Mouse (Mus musculus): ENCODE data around the gene Tubd1. TPM values are rescaled to one million over a fixed set of nuclear protein-coding genes. Genes with fewer than 3 reads are reported as not detected.

The Tubd1 gene
- polyA plus RNA-seq (2012; ENCODE audit: low replicate concordance): 0.36 and 0.42 TPM in 2 replicates

DNA sequence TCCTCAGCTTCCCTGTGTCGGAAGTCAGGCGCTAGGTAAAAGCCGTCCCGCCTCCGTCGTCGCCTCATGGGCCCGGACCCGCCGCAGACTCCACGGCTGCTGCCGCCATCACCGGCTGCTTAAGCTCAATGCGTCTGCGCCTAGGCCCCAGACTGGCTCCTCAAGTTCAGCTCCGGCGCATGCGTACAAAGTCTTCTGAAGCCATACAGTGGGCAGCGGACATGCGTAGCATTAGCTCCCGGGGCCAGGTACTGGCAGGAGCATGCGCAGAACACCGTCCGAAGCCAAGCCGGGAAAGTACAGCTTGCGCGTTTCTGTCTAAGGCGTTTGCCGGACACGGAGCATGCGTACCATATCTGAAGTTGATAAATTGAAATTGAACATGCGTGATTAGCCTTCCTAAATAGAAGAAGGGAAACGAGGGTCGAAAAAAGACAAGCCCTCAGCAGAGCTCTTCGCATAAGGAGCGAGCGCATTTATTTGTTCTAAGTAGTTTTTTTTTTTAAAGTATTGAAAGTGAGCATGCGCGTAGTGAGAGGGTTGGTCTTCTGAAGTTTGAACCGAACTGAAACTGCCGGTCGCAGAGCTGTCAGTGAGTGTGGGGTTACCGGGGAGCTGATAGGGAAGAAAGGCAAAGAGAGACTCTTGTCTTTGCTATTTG, at the start of gene Tubd1, which contains the start of gene Rps6kb1:
TSS of gene Tubd1 (plus strand) at position 353 of the 661 bp plus-strand sequence.
TSS of gene Rps6kb1 (minus strand) at position 167 of the 661 bp plus-strand sequence.

Other genes starting within 250 kb of the Tubd1 start
- gene Med13, start 187.4 kb upstream of the Tubd1 start, polyA plus RNA-seq (2012; ENCODE audit: low replicate concordance): 5.0 and 6.0 TPM in 2 replicates
- 9.9 and 15.2 TPM in 2 replicates for gene Rnft1, start 60.3 kb upstream of the Tubd1 start, polyA plus RNA-seq (2012; ENCODE audit: low replicate concordance)
- 6.8 and 21.1 TPM in 2 replicates for gene Rps6kb1, start 186 bp upstream of the Tubd1 start, polyA plus RNA-seq (2012; ENCODE audit: low replicate concordance)
- gene Vmp1, start 138.8 kb downstream of the Tubd1 start, polyA plus RNA-seq (2012; ENCODE audit: low replicate concordance): 2.9 and 13.3 TPM in 2 replicates
- 0.27 and 0.94 TPM in 2 replicates for gene Ptrh2, start 139.0 kb downstream of the Tubd1 start, polyA plus RNA-seq (2012; ENCODE audit: low replicate concordance)
- gene Cltc, start 212.6 kb downstream of the Tubd1 start, polyA plus RNA-seq (2012; ENCODE audit: low replicate concordance): 52.5 and 74.1 TPM in 2 replicates